In genomic region chr3:58138726-58139585, GRCm38 (mm10) we compare ENCODE assay signal across 9 mouse cellular contexts.
DNase-seq lines count a peak whose midpoint lies in the region; ATAC-seq and TF ChIP-seq lines count a peak whose summit lies in the region.
"Had no signal": no experiment of that assay in that cellular context is flagged by ENCODE, and none has a peak within 500 bp of the region (broad histone marks: within the 10 kb centered on the region; RNA-seq: fewer than 3 reads in every experiment).

No protein-coding gene starts in this region.

- peak; percentile 78 for TF ChIP-seq CTCF in lung, postnatal 0 days (IDR thresholded peaks at IDR 0.05)

- ATAC-seq in midbrain, embryonic 14.5 days (ENCODE audit: low FRiP score, low TSS enrichment): no peak
- no peak for ATAC-seq in midbrain, embryonic 15.5 days (replicated peaks)
- no peak for ATAC-seq in lung, postnatal 0 days

- TF ChIP-seq EP300 in lung, postnatal 0 days (IDR thresholded peaks at IDR 0.05): no peak

- no peak overlapping the region for H3K27ac ChIP-seq in midbrain, embryonic 14.5 days (replicated peaks; ENCODE audit: low read depth, low read length)
- no peak overlapping the region for H3K27ac ChIP-seq in midbrain, embryonic 15.5 days
- H3K27ac ChIP-seq in lung, postnatal 0 days (ENCODE audit: low read length): no peak overlapping the region
- H3K27ac ChIP-seq: hindbrain, embryonic 15.5 days had no signal

- H3K9ac ChIP-seq in midbrain, embryonic 14.5 days (replicated peaks; ENCODE audit: low read length): no peak overlapping the region
- H3K9ac ChIP-seq in midbrain, embryonic 15.5 days: no peak overlapping the region
- no peak overlapping the region for H3K9ac ChIP-seq in lung, postnatal 0 days (replicated peaks; ENCODE audit: low read depth)
- H3K9ac ChIP-seq: hindbrain, embryonic 15.5 days had no signal

- DNase-seq in cerebellum, postnatal 14 days: peak; percentile 34 to 68
- no peak for DNase-seq in cerebellum, adult 11-12 months
- peak; percentile 56 for DNase-seq in midbrain, embryonic 14.5 days
- peak; percentile 75 to 78 for DNase-seq in adrenal gland, postnatal 36 days
- peak; percentile 29 for DNase-seq in heart, adult 8-10 months (ENCODE audit: low spot score)
- DNase-seq in lung, postnatal 0 days (ENCODE audit: low spot score): no peak
- DNase-seq in urinary bladder, postnatal 4 days (ENCODE audit: low spot score in 2 of 2): peak; percentile 22 to 71

- H3K4me1 ChIP-seq in midbrain, embryonic 14.5 days (ENCODE audit: control insufficient read depth, insufficient read depth, low read length): no peaks in the 10 kb centered on the region
- peaks cover 5% of the 10 kb centered on the region; the same call in 1 of the 2 replicates for H3K4me1 ChIP-seq in midbrain, embryonic 15.5 days
- H3K4me1 ChIP-seq in lung, postnatal 0 days (ENCODE audit: insufficient read depth, low read depth, low read length): no peaks in the 10 kb centered on the region

- H3K9me3 ChIP-seq in midbrain, embryonic 14.5 days (ENCODE audit: control insufficient read depth, low read length): no peaks in the 10 kb centered on the region
- no peaks in the 10 kb centered on the region for H3K9me3 ChIP-seq in midbrain, embryonic 15.5 days
- no peaks in the 10 kb centered on the region for H3K9me3 ChIP-seq in lung, postnatal 0 days (ENCODE audit: low read length)
- H3K9me3 ChIP-seq: hindbrain, embryonic 15.5 days had no signal

- no peaks in the 10 kb centered on the region for H3K27me3 ChIP-seq in midbrain, embryonic 14.5 days (ENCODE audit: control insufficient read depth, insufficient read depth, low read length)
- H3K27me3 ChIP-seq in midbrain, embryonic 15.5 days (replicated peaks): no peaks in the 10 kb centered on the region
- no peaks in the 10 kb centered on the region for H3K27me3 ChIP-seq in lung, postnatal 0 days (replicated peaks; ENCODE audit: insufficient read depth, low read length)
- H3K27me3 ChIP-seq: hindbrain, embryonic 15.5 days had no signal

- H3K36me3 ChIP-seq in midbrain, embryonic 14.5 days (ENCODE audit: control insufficient read depth, insufficient read depth, low read length): no peaks in the 10 kb centered on the region
- no peaks in the 10 kb centered on the region for H3K36me3 ChIP-seq in midbrain, embryonic 15.5 days (replicated peaks)
- H3K36me3 ChIP-seq in lung, postnatal 0 days (ENCODE audit: insufficient read depth, low read length): no peaks in the 10 kb centered on the region
- H3K36me3 ChIP-seq: hindbrain, embryonic 15.5 days had no signal

- 82% methylated on average over 8 of the region's 8 CpGs for WGBS in midbrain, embryonic 14.5 days
- WGBS in midbrain, embryonic 15.5 days: 74% methylated on average over 8 of the region's 8 CpGs
- WGBS in lung, postnatal 0 days: 72% methylated on average over 8 of the region's 8 CpGs

- H3K4me3 ChIP-seq in midbrain, embryonic 14.5 days (replicated peaks; ENCODE audit: low read depth, low read length): no peak overlapping the region
- no peak overlapping the region for H3K4me3 ChIP-seq in midbrain, embryonic 15.5 days
- no peak overlapping the region for H3K4me3 ChIP-seq in lung, postnatal 0 days (ENCODE audit: low read depth, low read length)
- H3K4me3 ChIP-seq: hindbrain, embryonic 15.5 days had no signal

- no peak overlapping the region for H3K4me2 ChIP-seq in midbrain, embryonic 14.5 days (ENCODE audit: low read length)
- H3K4me2 ChIP-seq in midbrain, embryonic 15.5 days: no peak overlapping the region
- H3K4me2 ChIP-seq in lung, postnatal 0 days (replicated peaks; ENCODE audit: low read depth, low read length): no peak overlapping the region
- H3K4me2 ChIP-seq: hindbrain, embryonic 15.5 days had no signal

Comparison
In these comparisons a context has a peak if more than half of its experiments do, and no peak if none do; other contexts are left out.
1. DNase-seq: peak in cerebellum, postnatal 14 days (2 of 2), midbrain, embryonic 14.5 days (single experiment), adrenal gland, postnatal 36 days (2 of 2), heart, adult 8-10 months (single experiment) and urinary bladder, postnatal 4 days (2 of 2); none in cerebellum, adult 11-12 months (single experiment) and lung, postnatal 0 days (single experiment).